Mouse (Mus musculus): ENCODE results near the gene Tenm1.

DNA sequence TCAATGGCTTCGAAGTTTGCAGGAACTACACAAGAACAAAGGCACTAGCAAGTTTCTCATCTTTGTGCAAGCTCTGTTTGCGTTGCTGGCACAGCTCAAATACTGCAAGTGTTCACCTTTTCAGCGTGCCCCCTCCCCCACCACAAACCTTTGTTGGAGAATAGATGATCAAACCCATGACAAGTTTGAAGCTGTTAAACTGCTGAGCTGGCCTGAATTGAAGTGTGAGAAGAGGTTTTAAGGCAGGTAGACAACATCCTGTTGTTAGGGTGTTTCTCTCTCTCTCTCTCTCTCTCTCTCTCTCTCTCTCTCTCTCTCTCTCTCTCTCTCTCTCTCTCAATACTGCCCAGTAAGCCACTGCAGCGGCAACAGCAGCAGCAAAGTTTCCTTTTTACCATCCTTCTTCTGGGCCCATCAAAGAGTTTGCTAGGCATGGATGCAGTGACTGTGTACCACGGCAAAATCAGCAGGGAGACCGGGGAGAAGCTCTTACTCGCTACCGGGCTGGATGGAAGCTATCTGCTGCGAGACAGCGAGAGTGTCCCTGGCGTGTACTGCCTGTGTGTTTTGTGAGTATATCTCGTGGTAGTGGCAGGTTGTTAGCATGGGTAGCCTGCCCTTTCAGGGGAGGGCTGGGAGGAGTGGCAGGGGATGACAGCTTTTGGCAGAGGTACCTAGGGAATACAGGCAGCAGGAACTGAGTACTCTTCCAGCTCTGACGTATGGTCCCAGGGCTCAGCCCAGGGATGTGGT lies 926.5 kb downstream of the Tenm1 start, which contains the start of gene Sh2d1a:
- no peak for TF ChIP-seq POLR2A (IDR thresholded peaks at IDR 0.05; ENCODE audit: low read depth, low read length)
- no peak for TF ChIP-seq CTCF (IDR thresholded peaks at IDR 0.05; ENCODE audit: extremely low read depth, insufficient read depth, insufficient read length, insufficient replicate concordance)
